Mouse (Mus musculus): Measurements from ENCODE around the gene Fez2. TPM values are rescaled to one million over a fixed set of nuclear protein-coding genes. Genes with fewer than 3 reads are reported as not detected.

Fez2 gene
- total RNA-seq, 2 experiments from 2014 or later, result 58.2 to 65.3 TPM

DNA sequence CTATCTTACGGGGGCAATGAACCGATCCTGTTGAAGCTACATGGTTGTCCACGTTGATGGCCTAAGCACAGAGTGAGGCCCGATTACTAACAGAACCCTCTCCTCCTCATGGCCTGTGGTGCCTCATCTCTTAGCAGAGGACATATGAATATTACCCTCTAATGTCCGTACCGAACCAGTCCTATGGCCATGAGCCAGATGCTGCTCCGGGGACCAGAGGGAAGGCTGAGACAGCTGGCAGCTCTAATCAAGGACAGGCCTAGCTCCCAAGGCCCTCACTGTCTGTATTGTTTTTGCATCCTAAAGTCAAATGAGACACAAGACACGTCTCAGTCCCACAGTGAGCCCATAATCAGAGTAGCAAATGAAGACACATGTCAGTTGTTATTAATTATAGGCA is 62.3 kb downstream of the Fez2 start:
- Histone ChIP-seq H3K4me3 (no peak overlapping the region), H3K27ac (no peak overlapping the region)
- no peak for TF ChIP-seq CTCF (IDR thresholded peaks at IDR 0.05)
- intact Hi-C loops (cut with DNase I), result no loop called here
- DNase-seq, result no peak

DNA sequence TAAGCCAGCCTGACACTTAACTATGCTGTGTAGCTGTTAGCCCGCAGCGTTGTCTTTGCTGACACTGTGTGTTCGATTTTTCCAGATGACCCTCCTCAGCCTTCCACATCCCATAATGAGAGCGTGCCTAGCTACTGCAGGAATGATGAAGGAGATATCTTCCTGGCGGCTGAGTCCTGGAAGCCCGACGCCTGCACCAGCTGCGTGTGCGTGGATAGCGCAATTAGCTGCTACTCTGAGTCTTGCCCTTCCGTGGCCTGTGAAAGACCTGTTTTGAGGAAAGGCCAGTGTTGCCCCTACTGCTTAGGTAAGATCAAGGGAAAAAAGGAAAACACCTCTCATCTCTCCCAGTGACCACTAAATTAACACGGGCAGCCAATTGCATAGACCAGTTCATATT is 63.1 kb downstream of the Fez2 start:
- peak overlapping the region; percentile 66 for H3K27ac ChIP-seq
- no peak for TF ChIP-seq CTCF (IDR thresholded peaks at IDR 0.05)
- DNase-seq, result no peak
- peak overlapping the region; percentile 3; the same call in 1 of the 2 replicates for H3K4me3 ChIP-seq
- intact Hi-C loops (cut with DNase I), result no loop called here

DNA sequence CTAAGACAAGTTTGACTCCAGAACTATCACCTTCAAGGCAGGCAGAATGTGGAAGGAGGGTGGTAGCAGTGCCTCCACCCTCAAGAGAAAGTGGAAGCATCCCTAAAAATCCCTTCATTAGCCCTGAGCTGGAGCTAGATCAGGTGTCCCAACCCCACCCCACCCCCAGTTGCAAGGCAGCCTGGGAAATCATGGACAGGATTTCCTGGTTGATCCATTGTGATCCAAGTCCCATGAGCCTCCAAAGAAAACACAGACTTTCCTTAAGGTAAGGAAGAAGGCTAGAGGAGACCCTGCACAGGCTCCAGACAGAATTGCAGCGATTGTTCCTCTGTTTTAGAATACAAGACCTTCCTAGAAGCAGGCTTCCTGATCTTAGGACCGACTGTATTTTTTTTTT is 63.5 kb downstream of the Fez2 start:
- intact Hi-C loops (cut with DNase I), result no loop called here
- peak overlapping the region; percentile 3; the same call in 1 of the 2 replicates for H3K4me3 ChIP-seq
- no peak for TF ChIP-seq CTCF (IDR thresholded peaks at IDR 0.05)
- peak overlapping the region; percentile 66 for H3K27ac ChIP-seq
- DNase-seq, result no peak

DNA sequence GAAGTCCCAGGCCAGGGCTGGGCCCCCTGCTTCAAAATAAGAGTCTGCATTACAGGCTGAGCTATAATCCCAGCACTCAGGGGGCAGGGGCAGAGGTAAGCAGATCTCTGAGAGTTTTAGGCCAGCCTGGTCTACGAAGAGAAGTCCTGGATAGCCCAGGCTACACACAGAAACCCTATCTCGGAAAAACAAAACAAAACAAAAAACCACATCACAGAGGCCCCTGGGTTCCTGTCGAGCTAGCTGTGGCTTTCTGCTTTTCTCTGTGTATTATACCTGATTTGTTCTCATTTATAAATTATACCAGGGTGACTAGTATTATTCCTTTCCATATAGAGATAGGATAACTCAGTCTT is 65.5 kb downstream of the Fez2 start:
- no peak for TF ChIP-seq CTCF (IDR thresholded peaks at IDR 0.05)
- DNase-seq, result no peak
- Histone ChIP-seq H3K27ac (no peak overlapping the region), H3K4me3 (no peak overlapping the region)
- intact Hi-C loops (cut with DNase I), result no loop called here

DNA sequence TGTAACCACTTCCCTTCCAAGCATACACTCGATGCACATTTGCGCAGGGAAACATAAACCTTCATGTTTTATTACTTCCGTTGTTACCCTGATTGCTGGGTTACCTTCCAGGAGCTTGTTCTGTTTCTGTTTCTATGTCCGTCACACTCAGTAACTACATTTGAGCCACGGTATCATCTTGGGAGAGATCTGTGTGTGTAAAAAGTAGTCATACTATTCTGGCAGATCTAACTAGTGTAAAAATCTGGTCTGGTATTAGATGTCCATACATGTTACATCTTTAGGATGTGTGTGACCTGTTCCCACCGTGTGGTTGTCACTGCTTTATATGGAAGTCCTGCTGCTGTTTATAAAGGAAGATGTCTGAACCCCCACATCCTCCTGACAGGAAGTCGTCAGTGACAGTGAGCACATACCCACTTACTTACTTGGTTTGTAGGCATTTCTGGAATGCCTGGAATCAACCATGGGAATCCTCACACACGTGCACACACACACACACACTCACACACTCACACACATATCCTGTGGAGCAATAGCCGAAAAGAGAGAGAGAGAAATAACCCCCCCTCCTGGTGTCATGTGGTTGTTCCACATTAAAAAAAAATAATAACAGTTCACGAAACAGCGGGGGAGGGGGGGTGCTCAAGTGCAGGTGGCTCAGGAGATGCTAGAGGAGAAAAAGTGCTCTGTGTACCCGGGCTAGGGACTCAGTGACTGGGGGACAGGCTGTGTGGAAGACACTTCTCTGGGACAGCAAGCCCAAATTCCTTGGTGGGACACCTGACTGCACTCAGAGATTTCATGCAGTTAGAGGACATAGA is 66.1 kb downstream of the Fez2 start:
- no peak overlapping the region for H3K27ac ChIP-seq
- no peak for DNase-seq
- H3K4me3 ChIP-seq, result no peak overlapping the region
- intact Hi-C loops (cut with DNase I), result no loop called here
- no peak for TF ChIP-seq CTCF (IDR thresholded peaks at IDR 0.05)

DNA sequence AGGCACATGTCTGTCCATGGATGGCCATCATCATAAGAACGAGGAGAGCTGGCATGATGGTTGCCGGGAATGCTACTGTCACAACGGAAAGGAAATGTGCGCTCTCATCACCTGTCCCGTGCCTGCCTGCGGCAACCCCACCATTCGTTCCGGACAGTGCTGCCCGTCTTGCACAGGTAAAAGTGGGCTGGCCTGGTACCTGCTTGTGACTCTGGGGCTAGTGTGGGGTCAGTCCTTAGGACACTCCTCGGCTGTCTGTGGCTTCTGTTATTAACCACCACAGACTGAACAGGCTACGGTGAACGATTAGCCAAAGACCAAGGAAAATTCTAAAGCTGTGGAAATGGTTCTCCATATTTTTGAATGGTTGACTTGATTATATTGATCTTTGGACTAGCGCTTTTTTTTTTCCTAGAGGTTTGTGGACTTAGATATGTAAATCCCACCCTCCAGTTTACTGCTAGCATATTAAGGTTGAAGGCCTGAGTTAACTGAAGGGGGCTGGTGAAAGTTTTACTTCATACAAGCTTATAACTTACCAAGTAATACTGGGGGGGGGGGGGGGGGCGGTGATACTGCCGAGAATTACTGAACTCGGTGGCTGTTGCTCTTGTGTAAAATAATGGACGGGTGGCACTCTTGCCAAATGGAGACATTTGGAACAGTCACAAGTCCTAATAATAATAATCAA is 70.7 kb downstream of the Fez2 start:
- no peak overlapping the region for H3K4me3 ChIP-seq
- intact Hi-C loops (cut with DNase I), result no loop called here

DNA sequence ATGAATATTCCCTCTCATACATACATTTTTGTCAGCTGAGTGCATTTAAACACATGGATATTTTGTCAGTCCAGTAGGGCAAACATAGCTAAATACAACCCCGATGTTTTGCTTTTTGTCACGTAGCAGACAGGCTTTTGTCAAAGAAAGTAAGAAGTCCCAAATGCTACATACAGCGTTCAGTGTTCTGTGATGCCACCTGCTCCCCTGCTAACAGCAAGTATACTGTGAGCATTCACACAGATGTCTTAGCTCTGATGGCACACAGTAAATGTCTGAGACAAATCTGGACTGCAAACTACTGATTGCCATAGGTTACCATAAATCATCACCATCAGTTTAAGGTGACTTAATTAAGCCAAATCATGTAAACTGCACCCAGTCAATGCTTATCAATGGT is 74.3 kb downstream of the Fez2 start:
- intact Hi-C loops (cut with DNase I), result no loop called here
- no peak for TF ChIP-seq CTCF (IDR thresholded peaks at IDR 0.05)
- Histone ChIP-seq H3K27ac (no peak overlapping the region), H3K4me3 (no peak overlapping the region)
- DNase-seq, result no peak

More for the DNA sequence above, 70.7 kb downstream of the Fez2 start:
- H3K27ac ChIP-seq, result no peak overlapping the region
- no peak for TF ChIP-seq CTCF (IDR thresholded peaks at IDR 0.05)
- DNase-seq, result no peak

DNA sequence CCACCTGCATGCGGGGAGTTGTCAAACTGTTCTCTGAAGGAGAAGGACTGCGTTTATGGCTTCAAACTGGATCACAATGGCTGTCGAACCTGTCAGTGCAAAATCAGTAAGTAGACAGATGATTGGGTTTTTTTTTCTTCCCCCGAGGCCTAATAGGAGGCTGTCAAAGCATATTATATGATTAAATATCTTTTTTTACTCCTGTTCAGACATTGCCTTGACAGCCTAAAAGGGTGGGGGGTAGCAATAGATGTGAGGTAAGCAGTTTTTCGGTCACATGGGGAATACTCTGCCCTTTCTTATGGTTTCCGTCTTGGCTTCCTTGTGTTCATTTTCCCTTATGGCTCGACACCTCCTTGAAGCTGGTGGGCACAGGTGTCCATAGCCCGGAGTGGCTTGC is 82.7 kb downstream of the Fez2 start:
- intact Hi-C loops (cut with DNase I), result no loop called here
- no peak overlapping the region for H3K4me3 ChIP-seq
- no peak for TF ChIP-seq CTCF (IDR thresholded peaks at IDR 0.05)
- H3K27ac ChIP-seq, result no peak overlapping the region
- no peak for DNase-seq

DNA sequence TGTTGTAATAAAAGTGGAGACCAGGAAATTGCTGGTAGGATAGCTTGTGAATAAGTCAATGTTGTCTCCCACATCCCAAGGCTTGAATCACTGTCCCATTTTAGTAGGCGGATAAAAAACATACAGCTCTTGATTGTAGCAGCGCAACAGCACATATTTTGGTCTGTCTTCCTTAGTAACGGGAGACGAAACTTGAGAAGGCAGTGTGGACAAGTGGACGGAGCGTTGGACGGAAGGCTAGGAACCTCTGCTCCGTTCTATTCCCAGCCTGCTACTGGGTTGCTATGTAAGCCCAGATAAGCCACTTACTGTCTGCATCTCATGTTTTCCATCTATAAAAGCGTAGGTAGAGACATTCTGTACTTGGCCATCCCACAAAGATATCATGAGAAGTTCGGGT is 84.7 kb downstream of the Fez2 start:
- H3K27ac ChIP-seq, result peak overlapping the region; percentile 43
- intact Hi-C loops (cut with DNase I), result no loop called here
- no peak overlapping the region for H3K4me3 ChIP-seq
- no peak for DNase-seq
- TF ChIP-seq CTCF (IDR thresholded peaks at IDR 0.05), result no peak

DNA sequence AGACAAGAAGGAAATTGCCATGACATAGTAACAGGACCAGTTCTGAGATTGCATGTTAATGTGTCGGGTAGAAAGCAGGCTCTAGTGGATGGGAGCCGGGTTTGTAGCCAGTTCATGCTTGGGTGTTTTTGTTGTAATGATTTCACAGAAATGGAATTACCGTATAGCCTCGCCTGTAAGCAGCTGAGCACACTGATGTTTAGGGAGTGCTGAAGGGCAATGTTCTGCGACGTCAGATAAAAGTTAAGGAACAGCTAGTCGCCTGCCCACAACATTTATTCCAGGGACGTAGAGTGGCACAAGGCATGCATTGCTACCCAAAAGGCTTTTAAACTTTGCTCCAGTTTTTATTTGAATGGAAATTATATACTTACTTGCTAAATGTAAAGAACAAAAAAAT is 86.5 kb downstream of the Fez2 start:
- DNase-seq, result no peak
- Histone ChIP-seq H3K27ac (no peak overlapping the region), H3K4me3 (no peak overlapping the region)
- intact Hi-C loops (cut with DNase I), result no loop called here
- no peak for TF ChIP-seq CTCF (IDR thresholded peaks at IDR 0.05)

DNA sequence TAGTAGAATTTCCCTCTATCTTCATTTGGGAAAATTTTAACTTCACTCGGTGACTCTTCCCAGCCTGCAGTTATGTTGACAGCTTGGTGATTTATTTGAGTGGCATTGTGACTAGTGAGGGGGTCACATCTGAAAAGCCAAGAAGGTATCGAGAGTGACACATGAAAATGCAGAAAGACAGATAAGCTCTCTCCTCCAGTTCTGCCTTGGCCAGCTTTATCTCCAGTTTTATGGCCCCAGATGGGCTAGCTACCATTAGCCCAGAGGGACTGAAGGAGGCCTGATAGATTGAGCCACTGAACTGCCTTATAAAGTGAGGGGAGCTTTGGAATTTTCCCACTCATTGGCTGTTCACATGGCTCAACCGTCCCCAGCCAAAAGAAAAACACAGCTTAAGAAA is 89.7 kb downstream of the Fez2 start:
- no peak for TF ChIP-seq CTCF (IDR thresholded peaks at IDR 0.05)
- Histone ChIP-seq H3K27ac (no peak overlapping the region), H3K4me3 (no peak overlapping the region)
- no peak for DNase-seq
- intact Hi-C loops (cut with DNase I), result no loop called here

DNA sequence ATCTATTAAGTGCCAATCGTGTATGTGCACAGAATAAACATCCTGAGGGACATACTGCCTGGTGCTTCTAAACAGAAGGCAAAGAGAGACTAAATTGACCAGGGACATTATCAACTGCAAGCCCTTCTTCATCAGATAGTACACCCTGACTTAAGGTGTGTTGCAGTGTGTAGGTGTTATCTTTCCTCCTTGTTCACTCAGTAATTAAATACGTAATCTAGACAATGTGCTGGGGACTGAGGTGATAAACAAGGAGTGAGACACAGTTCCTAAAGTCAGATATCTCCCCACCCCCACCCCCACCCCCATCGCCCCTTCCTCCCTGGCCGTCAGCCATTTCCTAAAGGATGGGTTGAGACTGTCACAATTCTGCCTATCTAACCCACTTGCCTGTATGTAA is 90.8 kb downstream of the Fez2 start:
- peak overlapping the region; percentile 71; the same call in 1 of the 2 replicates for H3K27ac ChIP-seq
- TF ChIP-seq CTCF (IDR thresholded peaks at IDR 0.05), result no peak
- intact Hi-C loops (cut with DNase I), result no loop called here

DNA sequence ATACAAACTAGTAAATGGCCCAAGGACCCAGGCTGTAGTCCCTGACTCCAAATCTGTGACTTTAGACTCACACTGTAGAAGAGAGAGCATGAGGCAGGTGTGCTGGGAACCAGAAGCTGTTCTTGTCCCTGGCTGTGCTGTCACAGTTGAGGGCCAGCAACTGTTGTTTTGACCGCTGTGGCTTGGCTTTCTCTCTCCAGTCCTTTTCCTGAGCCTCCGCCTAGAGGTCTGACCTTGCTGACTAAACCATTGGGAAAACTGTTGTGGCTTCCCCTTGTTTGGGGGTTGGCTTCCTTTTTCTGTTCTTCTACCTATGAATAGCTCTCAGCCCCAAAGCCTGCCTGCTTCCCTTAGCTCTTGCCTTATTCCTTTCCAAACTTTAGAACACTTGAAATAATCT is 91.6 kb downstream of the Fez2 start:
- no peak for TF ChIP-seq CTCF (IDR thresholded peaks at IDR 0.05)
- intact Hi-C loops (cut with DNase I), result no loop called here
- H3K4me3 ChIP-seq, result no peak overlapping the region
- no peak for DNase-seq
- H3K27ac ChIP-seq, result peak overlapping the region; percentile 71

More for the DNA sequence above, 90.8 kb downstream of the Fez2 start:
- no peak for DNase-seq
- no peak overlapping the region for H3K4me3 ChIP-seq
